ENCODE assay signal across 8 mouse cellular contexts in the genomic region with DNA sequence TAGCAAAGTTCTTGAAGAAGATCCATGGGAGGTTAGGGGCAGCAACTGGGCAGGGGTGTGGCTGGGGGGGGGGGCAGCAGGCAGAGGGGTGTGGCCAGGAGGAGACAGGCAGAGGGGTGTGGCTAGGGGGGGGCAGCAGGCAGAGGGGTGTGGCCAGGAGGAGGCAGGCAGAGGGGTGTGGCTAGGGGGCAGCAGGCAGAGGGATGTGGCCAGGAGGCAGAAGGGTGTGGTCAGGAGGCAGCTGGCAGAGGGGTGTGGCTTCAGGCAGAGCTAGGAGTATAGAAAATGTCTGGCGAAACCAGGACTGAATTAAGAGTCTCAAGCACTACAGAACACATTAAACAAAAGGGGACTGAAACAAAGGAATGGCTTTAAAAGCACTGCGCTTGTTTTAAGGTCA. TPM values are rescaled to one million over a fixed set of nuclear protein-coding genes. Genes with fewer than 3 reads are reported as not detected.
DNase-seq lines count a peak whose midpoint lies in the region; ATAC-seq lines count a peak whose summit lies in the region.

No protein-coding gene starts in this region.

- no peaks in the 10 kb centered on the region for H3K9me3 ChIP-seq in midbrain, embryonic 16.5 days (replicated peaks; ENCODE audit: control insufficient read depth, low read length, poor library complexity, severe bottlenecking)

- no peaks in the 10 kb centered on the region for H3K36me3 ChIP-seq in midbrain, embryonic 16.5 days (ENCODE audit: control insufficient read depth, insufficient read depth, low read length)

- no peak overlapping the region for H3K4me2 ChIP-seq in midbrain, embryonic 16.5 days (ENCODE audit: low read length)

- peak; percentile 26 for DNase-seq in adrenal gland, postnatal 14 days
- no peak for DNase-seq in adrenal gland, postnatal 10 days
- DNase-seq in thymus, postnatal 14 days, result peak; percentile 12
- DNase-seq in thymus, postnatal 25 days, result no peak
- peak; percentile 86 for DNase-seq in liver
- peak; percentile 64 for DNase-seq in yolk sac, embryonic 10.5 days (ENCODE audit: low spot score)
- no peak for DNase-seq in adrenal gland, postnatal 4 days (ENCODE audit: low spot score in 2 of 2)

- no peak overlapping the region for H3K4me3 ChIP-seq in midbrain, embryonic 16.5 days (ENCODE audit: low read depth, low read length)

- no peak for ATAC-seq in midbrain, embryonic 16.5 days

- H3K27ac ChIP-seq in midbrain, embryonic 16.5 days (ENCODE audit: low read length), result no peak overlapping the region

- no peaks in the 10 kb centered on the region for H3K27me3 ChIP-seq in midbrain, embryonic 16.5 days (ENCODE audit: control insufficient read depth, insufficient read depth, low read depth, low read length)

- peaks cover 3% of the 10 kb centered on the region; the same call in 1 of the 2 replicates for H3K4me1 ChIP-seq in midbrain, embryonic 16.5 days (ENCODE audit: control insufficient read depth, insufficient read depth, low read length)

- no peak overlapping the region for H3K9ac ChIP-seq in midbrain, embryonic 16.5 days (ENCODE audit: low read depth, low read length)

- 13% methylated on average over 2 of the region's 2 CpGs for WGBS in midbrain, embryonic 16.5 days

RNA-seq across cellular contexts. Expression of a gene that starts 19.4 kb away (rescaled TPM):
- total RNA-seq in adrenal gland, postnatal 14 days (2021), result 0.26 TPM in 1 of 2 replicates, not detected in the other
- not detected for total RNA-seq in adrenal gland, postnatal 10 days (2021)
- 0.14 TPM in 1 of 2 replicates, not detected in the other for polyA plus RNA-seq in midbrain, embryonic 16.5 days (2015; fragmentation: Nextera tagmentation; extraction: Ambion mirVana)
- total RNA-seq in adrenal gland, postnatal 4 days (2021), result not detected

RNA-seq across cellular contexts. Expression of a gene that starts 20.5 kb away (rescaled TPM):
- total RNA-seq in adrenal gland, postnatal 14 days (2021), result 10.0 and 11.9 TPM in 2 replicates
- 10 to 100 TPM in 1 of 2 experiments, 1 to 10 TPM in 1; 7.4 to 11.6 TPM for total RNA-seq in adrenal gland, postnatal 10 days (2021)
- polyA plus RNA-seq in midbrain, embryonic 16.5 days (2015; fragmentation: Nextera tagmentation; extraction: Ambion mirVana), result 1.6 and 2.4 TPM in 2 replicates
- total RNA-seq in adrenal gland, postnatal 4 days (2021), result 10 to 100 TPM in 1 of 2 experiments, 1 to 10 TPM in 1; 9.6 to 10.7 TPM

Comparison
In these comparisons a context has a peak if more than half of its experiments do, and no peak if none do; other contexts are left out.
1. DNase-seq: peak in adrenal gland, postnatal 14 days (single experiment), thymus, postnatal 14 days (single experiment), liver (single experiment) and yolk sac, embryonic 10.5 days (single experiment); none in adrenal gland, postnatal 10 days (single experiment), thymus, postnatal 25 days (single experiment) and adrenal gland, postnatal 4 days (0 of 2).